Mouse (Mus musculus) lung, postnatal 36 days (tissue): ENCODE results near the gene Rora.

Experiments used
- DNase-seq: peaks from one replicate; pipeline ENCODE4 v3.0.0; 2022; ENCODE audit warnings: mixed read lengths

Rora gene

GRCm38 (mm10) chr9:69021482-69021881 is 367.9 kb downstream of the Rora start:
- no peak for DNase-seq

DNA sequence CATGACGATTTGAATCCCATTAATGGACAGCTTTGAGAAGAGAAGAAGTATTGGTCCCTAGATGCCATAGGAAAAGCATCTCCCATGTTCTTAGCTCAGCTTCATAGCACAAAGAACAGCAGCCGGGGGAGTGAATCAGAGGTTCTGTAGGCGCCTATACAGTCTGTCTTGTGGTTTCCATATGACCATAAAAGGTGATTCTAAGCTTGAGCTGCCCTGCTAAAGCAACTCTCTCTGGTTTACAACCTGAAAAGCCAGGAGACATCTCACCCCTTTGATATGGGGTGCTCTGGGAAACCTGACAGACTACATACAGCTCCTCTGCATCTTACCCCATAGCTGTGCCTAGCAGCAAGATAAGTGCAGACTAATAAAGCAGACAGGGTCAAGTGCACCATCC is 369.7 kb downstream of the Rora start:
- no peak for DNase-seq

DNA sequence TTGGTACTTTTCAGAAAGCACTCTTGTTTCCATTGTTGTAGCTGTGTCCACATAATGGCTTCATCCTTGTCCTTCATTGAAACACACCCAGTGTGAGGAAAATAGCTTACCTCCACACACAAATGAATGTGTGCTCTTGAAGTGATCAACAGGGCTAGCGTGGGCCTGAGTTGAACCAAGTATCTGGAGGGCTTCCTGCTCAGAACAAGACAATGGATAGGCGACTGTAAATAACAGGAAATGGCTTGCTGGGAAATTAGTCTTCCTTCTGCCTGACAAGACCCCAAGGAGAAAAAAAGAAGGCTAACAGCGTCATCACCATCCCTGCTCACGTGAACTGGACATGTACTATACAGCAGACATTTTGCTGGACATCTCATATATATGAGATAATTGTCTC is 374.6 kb downstream of the Rora start:
- DNase-seq = no peak

- DNase-seq = peak; percentile 21
Observed at GRCm38 (mm10) chr9:69034301-69034871, 380.8 kb downstream of the Rora start.

GRCm38 (mm10) chr9:69035456-69035855 is 381.9 kb downstream of the Rora start:
- no peak for DNase-seq

GRCm38 (mm10) chr9:69036296-69036695 is 382.7 kb downstream of the Rora start:
- DNase-seq = peak; percentile 6

DNA sequence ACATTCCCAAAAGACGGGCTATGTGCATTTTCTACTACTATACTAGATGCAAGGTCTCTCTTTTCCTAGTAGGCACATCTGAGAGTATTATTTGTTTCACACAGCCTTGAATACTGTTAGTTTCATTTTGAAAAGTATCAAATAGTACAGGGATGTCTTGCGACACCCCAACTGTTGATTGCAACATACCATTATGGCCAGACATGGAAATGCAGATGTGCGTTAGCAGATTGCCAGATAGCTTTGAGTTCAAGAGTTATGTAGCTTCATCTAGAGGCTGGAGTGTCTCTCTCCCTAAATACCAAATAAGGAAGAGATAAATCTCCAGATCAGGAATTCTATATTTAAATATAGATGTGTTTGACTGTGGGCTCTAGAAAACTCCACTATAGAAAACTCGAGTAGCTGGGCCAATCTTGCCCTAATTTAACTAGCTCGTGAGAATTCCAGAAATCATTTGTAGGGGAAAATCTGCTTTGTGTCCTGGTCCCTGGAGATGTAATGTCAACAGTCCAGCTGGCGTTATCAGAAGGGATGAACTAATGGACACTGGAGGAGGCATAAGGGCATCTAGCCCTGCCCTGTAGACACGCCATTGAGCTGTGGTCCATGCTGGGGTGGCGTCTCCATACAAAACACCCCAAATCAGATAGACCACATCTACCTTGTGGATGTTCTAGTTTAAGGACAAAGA is 390.5 kb downstream of the Rora start:
- DNase-seq = peak; percentile 77

- peak; percentile 14 for DNase-seq
Observed at GRCm38 (mm10) chr9:69044614-69045133, 391.1 kb downstream of the Rora start.

GRCm38 (mm10) chr9:69045908-69046307 is 392.3 kb downstream of the Rora start:
- no peak for DNase-seq

DNA sequence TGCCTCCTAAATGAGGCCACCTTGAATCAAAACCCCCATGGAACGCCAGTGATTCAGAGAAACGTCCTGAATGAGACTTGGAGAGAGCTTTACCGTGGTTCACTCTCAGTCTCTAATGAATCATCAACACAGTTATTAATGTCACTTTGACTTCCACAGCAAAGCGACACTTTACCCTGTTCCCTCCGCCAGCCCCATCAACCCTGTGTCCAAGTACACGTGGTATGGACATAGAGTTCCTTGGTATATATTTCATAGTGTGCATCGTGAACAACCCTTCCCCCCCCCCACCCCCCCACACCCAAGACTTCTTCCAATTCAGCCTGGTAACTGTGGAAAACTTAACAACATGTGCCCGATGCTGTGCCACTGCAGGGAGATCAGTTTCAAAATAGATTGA is 397.3 kb downstream of the Rora start:
- no peak for DNase-seq

- DNase-seq = no peak
Observed at GRCm38 (mm10) chr9:69051890-69052289, 398.3 kb downstream of the Rora start.

DNA sequence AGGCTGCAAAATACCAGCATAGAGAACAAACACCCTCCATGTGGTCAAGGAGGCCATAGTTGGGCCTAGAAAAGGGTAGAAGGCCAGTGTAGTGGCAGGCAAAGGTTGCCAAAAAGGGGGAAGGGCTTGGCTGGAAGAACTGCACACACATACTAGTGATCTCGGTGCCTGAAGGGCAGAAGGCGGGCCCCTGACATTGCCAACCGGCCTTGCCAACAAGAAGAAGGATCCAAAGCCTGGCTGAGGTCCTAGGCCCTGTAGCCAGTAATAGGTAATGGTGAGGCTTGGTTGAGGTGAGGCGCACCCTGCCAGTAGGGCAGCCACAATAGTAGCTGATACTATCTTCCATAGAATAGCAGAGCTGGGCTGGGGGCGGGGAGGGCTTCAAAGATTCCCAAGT is 401.7 kb downstream of the Rora start:
- no peak for DNase-seq

GRCm38 (mm10) chr9:69071203-69071867 is 417.7 kb downstream of the Rora start:
- DNase-seq = peak; percentile 31

GRCm38 (mm10) chr9:69073271-69073670 is 419.7 kb downstream of the Rora start:
- DNase-seq = peak; percentile 10

DNA sequence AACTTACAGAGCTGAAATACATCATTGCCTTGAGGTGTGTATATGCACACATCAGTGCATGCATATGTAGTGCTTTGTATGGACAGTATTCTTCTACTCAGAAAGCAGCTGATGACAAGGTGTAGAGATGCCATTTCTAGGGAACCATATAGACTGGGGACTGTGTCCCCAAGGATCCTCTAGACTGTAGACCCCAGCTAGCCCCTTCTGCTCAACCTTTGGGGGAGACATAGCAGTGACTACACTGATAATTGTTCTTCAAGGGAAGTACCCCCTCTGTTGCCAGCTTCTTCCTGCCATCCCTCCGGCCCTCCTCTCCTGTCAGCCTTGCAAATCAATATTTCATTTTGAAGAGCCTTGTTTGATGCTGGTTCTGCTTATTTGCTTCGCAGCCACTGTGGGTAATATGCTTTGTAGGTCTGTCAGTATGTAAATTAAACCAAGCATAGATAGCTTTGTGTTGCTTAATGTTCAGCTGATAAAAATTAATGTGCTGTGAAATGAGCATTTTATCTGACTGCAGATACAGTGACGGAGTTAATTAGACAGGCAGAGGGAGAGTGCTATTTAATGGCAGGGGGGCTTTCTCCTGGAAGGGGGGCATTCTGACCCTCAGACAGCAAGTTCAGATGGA is 430.6 kb downstream of the Rora start:
- no peak for DNase-seq

GRCm38 (mm10) chr9:69084720-69085661 is 431.4 kb downstream of the Rora start:
- DNase-seq = peak; percentile 48

GRCm38 (mm10) chr9:69086844-69087243 is 433.3 kb downstream of the Rora start:
- no peak for DNase-seq

GRCm38 (mm10) chr9:69087325-69087724 is 433.7 kb downstream of the Rora start:
- DNase-seq = no peak

GRCm38 (mm10) chr9:69090749-69091270 is 437.2 kb downstream of the Rora start:
- no peak for DNase-seq

DNA sequence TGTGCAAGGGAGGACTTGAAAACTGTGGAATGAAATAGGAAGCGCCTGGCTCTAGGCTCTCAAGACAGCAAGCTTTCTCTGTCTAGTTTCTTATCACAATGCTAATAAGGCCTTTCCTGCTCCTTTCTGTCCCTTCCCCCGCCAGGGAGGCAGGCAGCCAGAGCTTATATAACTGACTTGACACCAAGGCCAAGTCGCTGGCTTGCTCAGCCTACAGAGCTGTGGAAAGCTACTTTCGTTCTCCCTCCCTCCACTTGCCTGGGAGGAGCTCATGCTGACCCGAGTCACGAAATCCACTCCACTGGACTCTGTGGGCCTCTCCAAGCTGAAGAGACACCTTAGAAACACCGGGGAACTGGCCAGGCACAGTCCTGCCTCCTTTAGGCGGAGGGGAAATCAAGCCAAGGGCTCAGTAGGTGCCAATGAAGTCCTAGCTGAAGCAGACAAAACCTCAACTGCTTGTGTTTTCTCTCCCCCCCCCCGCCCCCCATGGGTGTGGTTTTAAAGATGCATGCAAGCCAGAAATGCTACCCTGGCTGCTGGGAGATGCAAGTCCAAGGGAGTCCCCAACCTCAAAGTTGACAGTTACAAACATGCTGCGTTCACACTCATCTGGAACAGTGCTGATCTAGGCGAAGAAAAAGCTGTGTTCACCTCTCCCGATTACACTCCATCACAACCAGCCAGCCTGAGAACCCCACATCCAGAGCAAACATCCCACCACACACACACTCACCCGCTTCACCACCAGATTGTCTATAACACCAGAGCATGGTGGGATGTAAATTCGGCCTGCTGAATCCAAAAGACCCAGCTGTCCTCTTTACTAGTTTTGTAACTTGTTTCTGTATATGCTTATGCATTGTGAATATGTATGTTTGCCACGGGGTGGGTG is 438.8 kb downstream of the Rora start:
- DNase-seq = peak; percentile 96
